ENCODE assay signal across 19 mouse cellular contexts in the genomic region with DNA sequence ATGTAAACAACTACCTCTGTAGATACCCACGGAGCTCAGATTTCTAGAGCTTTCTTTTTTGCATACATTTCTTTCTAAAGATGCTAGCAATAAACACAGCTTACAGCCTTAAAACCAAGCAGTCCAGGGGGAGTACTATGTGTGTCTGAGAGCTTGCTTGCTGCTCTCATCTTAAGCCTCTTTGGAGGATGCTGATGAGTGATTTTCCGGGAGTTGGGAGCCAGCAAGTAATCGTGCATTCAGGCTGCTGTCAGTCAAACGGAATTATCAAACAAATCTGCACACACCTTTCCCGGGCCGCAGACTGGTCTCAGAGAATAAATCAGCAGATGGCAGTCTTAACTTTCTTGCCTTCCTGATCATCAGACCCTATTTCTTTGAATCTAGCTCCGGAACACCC.
DNase-seq lines count a peak whose midpoint lies in the region; ATAC-seq lines count a peak whose summit lies in the region.
"Had no signal": no experiment of that assay in that cellular context is flagged by ENCODE, and none has a peak within 500 bp of the region (broad histone marks: within the 10 kb centered on the region; RNA-seq: fewer than 3 reads in every experiment).

No protein-coding gene starts in this region.

- no peak overlapping the region for H3K4me3 ChIP-seq in embryonic facial prominence, embryonic 13.5 days
- no peak overlapping the region for H3K4me3 ChIP-seq in midbrain, embryonic 14.5 days (replicated peaks; ENCODE audit: low read depth, low read length)
- no peak overlapping the region for H3K4me3 ChIP-seq in liver, embryonic 11.5 days (ENCODE audit: low read depth, low read length)
- H3K4me3 ChIP-seq: limb, embryonic 15.5 days; stomach, embryonic 15.5 days had no signal

- H3K27me3 ChIP-seq in embryonic facial prominence, embryonic 13.5 days: no peaks in the 10 kb centered on the region
- no peaks in the 10 kb centered on the region for H3K27me3 ChIP-seq in midbrain, embryonic 14.5 days (ENCODE audit: control insufficient read depth, insufficient read depth, low read length)
- no peaks in the 10 kb centered on the region for H3K27me3 ChIP-seq in liver, embryonic 11.5 days (replicated peaks; ENCODE audit: control insufficient read depth, insufficient read depth, low read length)
- H3K27me3 ChIP-seq: limb, embryonic 15.5 days; stomach, embryonic 15.5 days had no signal

- no peak for ATAC-seq in embryonic facial prominence, embryonic 13.5 days (ENCODE audit: insufficient number of reproducible peaks, insufficient read depth, low FRiP score, low TSS enrichment, low read depth)
- no peak for ATAC-seq in midbrain, embryonic 14.5 days (ENCODE audit: low FRiP score, low TSS enrichment)
- no peak for ATAC-seq in liver, embryonic 11.5 days (replicated peaks; ENCODE audit: low FRiP score)
- ATAC-seq: liver, postnatal 0 days had no signal

- H3K4me1 ChIP-seq in embryonic facial prominence, embryonic 13.5 days: peaks cover 30% of the 10 kb centered on the region
- H3K4me1 ChIP-seq in midbrain, embryonic 14.5 days (ENCODE audit: control insufficient read depth, insufficient read depth, low read length): peaks cover 8% of the 10 kb centered on the region; the same call in 1 of the 2 replicates
- H3K4me1 ChIP-seq in liver, embryonic 11.5 days (replicated peaks; ENCODE audit: control insufficient read depth, insufficient read depth, low read length): no peaks in the 10 kb centered on the region
- H3K4me1 ChIP-seq: stomach, embryonic 15.5 days had no signal

- 0 out of 2 replicates have a peak overlapping the region, but pooled peaks have one; percentile 41 for H3K27ac ChIP-seq in embryonic facial prominence, embryonic 13.5 days
- H3K27ac ChIP-seq in midbrain, embryonic 14.5 days (replicated peaks; ENCODE audit: low read depth, low read length): peak overlapping the region; percentile 72
- no peak overlapping the region for H3K27ac ChIP-seq in liver, embryonic 11.5 days (ENCODE audit: low read depth, low read length)
- H3K27ac ChIP-seq: limb, embryonic 15.5 days; stomach, embryonic 15.5 days had no signal

- H3K36me3 ChIP-seq in embryonic facial prominence, embryonic 13.5 days: peaks cover 2% of the 10 kb centered on the region
- H3K36me3 ChIP-seq in midbrain, embryonic 14.5 days (ENCODE audit: control insufficient read depth, insufficient read depth, low read length): peaks cover 20% of the 10 kb centered on the region; the same call in 1 of the 2 replicates
- no peaks in the 10 kb centered on the region for H3K36me3 ChIP-seq in liver, embryonic 11.5 days (ENCODE audit: control insufficient read depth, insufficient read depth, low read length)
- H3K36me3 ChIP-seq: stomach, embryonic 15.5 days had no signal

- no peaks in the 10 kb centered on the region for H3K9me3 ChIP-seq in embryonic facial prominence, embryonic 13.5 days
- H3K9me3 ChIP-seq in midbrain, embryonic 14.5 days (ENCODE audit: control insufficient read depth, low read length): no peaks in the 10 kb centered on the region
- no peaks in the 10 kb centered on the region for H3K9me3 ChIP-seq in liver, embryonic 11.5 days (ENCODE audit: control insufficient read depth, low read length)
- H3K9me3 ChIP-seq: limb, embryonic 15.5 days; stomach, embryonic 15.5 days had no signal

- WGBS in embryonic facial prominence, embryonic 13.5 days: 16% methylated on average over 7 of the region's 7 CpGs
- 14% methylated on average over 7 of the region's 7 CpGs for WGBS in midbrain, embryonic 14.5 days
- 56% methylated on average over 7 of the region's 7 CpGs for WGBS in liver, embryonic 11.5 days

- DNase-seq in heart, adult 11 months: peak; percentile 58
- DNase-seq in heart, adult 8-10 months (ENCODE audit: low spot score): no peak
- DNase-seq in brain, adult 2 months (ENCODE audit: low read depth, low spot score): peak; percentile 37
- peak; percentile 69 for DNase-seq in midbrain, embryonic 14.5 days
- no peak for DNase-seq in cerebellum, postnatal 10 days
- DNase-seq in embryo, embryonic 10 days (ENCODE audit: low spot score): no peak
- DNase-seq in liver, embryonic 11.5 days (ENCODE audit: low spot score): no peak
- DNase-seq: adrenal gland, postnatal 10 days; cerebellum, adult 2 months; gastrocnemius, postnatal 36 days; heart, postnatal 14 days; kidney, adult 9 months; kidney, postnatal 36 days; liver, postnatal 0 days; lung, postnatal 36 days had no signal

- H3K9ac ChIP-seq in embryonic facial prominence, embryonic 13.5 days: 0 out of 2 replicates have a peak overlapping the region, but pooled peaks have one; percentile 1
- H3K9ac ChIP-seq in midbrain, embryonic 14.5 days (replicated peaks; ENCODE audit: low read length): 0 out of 2 replicates have a peak overlapping the region, but pooled peaks have one; percentile 16
- no peak overlapping the region for H3K9ac ChIP-seq in liver, embryonic 11.5 days (ENCODE audit: low read depth, low read length)
- H3K9ac ChIP-seq: limb, embryonic 15.5 days; liver, postnatal 0 days; stomach, embryonic 15.5 days had no signal

- no peak overlapping the region for H3K4me2 ChIP-seq in embryonic facial prominence, embryonic 13.5 days
- peak overlapping the region; percentile 24 for H3K4me2 ChIP-seq in midbrain, embryonic 14.5 days (ENCODE audit: low read length)
- H3K4me2 ChIP-seq in liver, embryonic 11.5 days: no peak overlapping the region
- H3K4me2 ChIP-seq: heart, embryonic 11.5 days; limb, embryonic 15.5 days; stomach, embryonic 15.5 days had no signal

Comparison
In these comparisons a context has a peak if more than half of its experiments do, and no peak if none do; other contexts are left out.
1. DNase-seq: peak in heart, adult 11 months (single experiment), brain, adult 2 months (single experiment) and midbrain, embryonic 14.5 days (single experiment); none in heart, adult 8-10 months (single experiment), cerebellum, postnatal 10 days (0 of 2), embryo, embryonic 10 days (single experiment) and liver, embryonic 11.5 days (single experiment).